21 mouse cellular contexts compared by ENCODE assay signal in genomic region chr9:14336901-14337300, GRCm38 (mm10). TPM values are rescaled to one million over a fixed set of nuclear protein-coding genes. Genes with fewer than 3 reads are reported as not detected.
DNase-seq lines count a peak whose midpoint lies in the region; ATAC-seq and TF ChIP-seq lines count a peak whose summit lies in the region.
"Had no signal": no experiment of that assay in that cellular context is flagged by ENCODE, and none has a peak within 500 bp of the region (broad histone marks: within the 10 kb centered on the region; RNA-seq: fewer than 3 reads in every experiment).

No protein-coding gene starts in this region.

- no peak overlapping the region for H3K4me2 ChIP-seq in forebrain, embryonic 15.5 days (replicated peaks)
- no peak overlapping the region for H3K4me2 ChIP-seq in forebrain, embryonic 14.5 days (ENCODE audit: low read length)
- no peak overlapping the region for H3K4me2 ChIP-seq in midbrain, postnatal 0 days (ENCODE audit: low read depth, low read length, poor library complexity, severe bottlenecking)
- H3K4me2 ChIP-seq in midbrain, embryonic 14.5 days (ENCODE audit: low read length): no peak overlapping the region
- no peak overlapping the region for H3K4me2 ChIP-seq in lung, postnatal 0 days (replicated peaks; ENCODE audit: low read depth, low read length)
- H3K4me2 ChIP-seq: embryonic facial prominence, embryonic 15.5 days; hindbrain, embryonic 14.5 days; limb, embryonic 12.5 days; liver, embryonic 11.5 days; midbrain, embryonic 12.5 days; neural tube, embryonic 12.5 days had no signal

- WGBS in forebrain, embryonic 15.5 days: 71% methylated on average over 3 of the region's 3 CpGs
- WGBS in forebrain, embryonic 14.5 days: 76% methylated on average over 3 of the region's 3 CpGs
- 90% methylated on average over 3 of the region's 3 CpGs for whole genome bisulfite sequencing in midbrain, postnatal 0 days
- 88% methylated on average over 3 of the region's 3 CpGs for WGBS in midbrain, embryonic 14.5 days
- 71% methylated on average over 3 of the region's 3 CpGs for WGBS in lung, postnatal 0 days

- intact Hi-C loops in heart, postnatal 14 days (cut with DNase I): no loop called here

- DNase-seq in forebrain, embryonic 14.5 days (ENCODE audit: low spot score): no peak
- DNase-seq in midbrain, postnatal 0 days (ENCODE audit: low spot score): peak; percentile 3
- no peak for DNase-seq in midbrain, embryonic 14.5 days
- peak; percentile 59 for DNase-seq in cerebellum, adult 8-10 months
- DNase-seq in cerebellum, postnatal 36 days: peak; percentile 57 to 61
- no peak for DNase-seq in heart, postnatal 14 days
- DNase-seq in lung, postnatal 0 days (ENCODE audit: low spot score): no peak
- DNase-seq: adrenal gland, postnatal 10 days; gastrocnemius, adult 2 months; heart, postnatal 36 days; kidney, adult 2 months; liver, postnatal 0 days; lung, postnatal 14 days had no signal

- H3K4me1 ChIP-seq in forebrain, embryonic 15.5 days: no peaks in the 10 kb centered on the region
- H3K4me1 ChIP-seq in forebrain, embryonic 14.5 days (ENCODE audit: control insufficient read depth, insufficient read depth, low read length): no peaks in the 10 kb centered on the region
- no peaks in the 10 kb centered on the region for H3K4me1 ChIP-seq in midbrain, postnatal 0 days (ENCODE audit: insufficient read depth, low read length)
- H3K4me1 ChIP-seq in midbrain, embryonic 14.5 days (ENCODE audit: control insufficient read depth, insufficient read depth, low read length): no peaks in the 10 kb centered on the region
- peaks cover 3% of the 10 kb centered on the region; the same call in 1 of the 2 replicates for H3K4me1 ChIP-seq in lung, postnatal 0 days (ENCODE audit: insufficient read depth, low read depth, low read length)
- H3K4me1 ChIP-seq: embryonic facial prominence, embryonic 15.5 days; limb, embryonic 12.5 days; midbrain, embryonic 12.5 days; neural tube, embryonic 12.5 days had no signal

- H3K9ac ChIP-seq in forebrain, embryonic 15.5 days (replicated peaks): no peak overlapping the region
- no peak overlapping the region for H3K9ac ChIP-seq in forebrain, embryonic 14.5 days (ENCODE audit: low read length)
- no peak overlapping the region for H3K9ac ChIP-seq in midbrain, postnatal 0 days (replicated peaks; ENCODE audit: low read length, poor library complexity, severe bottlenecking)
- H3K9ac ChIP-seq in midbrain, embryonic 14.5 days (replicated peaks; ENCODE audit: low read length): no peak overlapping the region
- H3K9ac ChIP-seq in lung, postnatal 0 days (replicated peaks; ENCODE audit: low read depth): no peak overlapping the region
- H3K9ac ChIP-seq: embryonic facial prominence, embryonic 15.5 days; hindbrain, embryonic 14.5 days; limb, embryonic 12.5 days; liver, postnatal 0 days; midbrain, embryonic 12.5 days; neural tube, embryonic 12.5 days had no signal

- no peak for TF ChIP-seq EP300 in lung, postnatal 0 days (IDR thresholded peaks at IDR 0.05)

- ATAC-seq in forebrain, embryonic 15.5 days (replicated peaks): 0 out of 2 replicates have a peak, but pooled peaks have one; percentile 27
- no peak for ATAC-seq in forebrain, embryonic 14.5 days
- ATAC-seq in midbrain, postnatal 0 days (ENCODE audit: low FRiP score): no peak
- no peak for ATAC-seq in midbrain, embryonic 14.5 days (ENCODE audit: low FRiP score, low TSS enrichment)
- ATAC-seq in lung, postnatal 0 days: no peak
- ATAC-seq: liver, postnatal 0 days had no signal

- no peak overlapping the region for H3K27ac ChIP-seq in forebrain, embryonic 15.5 days (replicated peaks)
- H3K27ac ChIP-seq in forebrain, embryonic 14.5 days (ENCODE audit: low read depth, low read length): no peak overlapping the region
- no peak overlapping the region for H3K27ac ChIP-seq in midbrain, postnatal 0 days (ENCODE audit: low read depth, low read length)
- no peak overlapping the region for H3K27ac ChIP-seq in midbrain, embryonic 14.5 days (replicated peaks; ENCODE audit: low read depth, low read length)
- no peak overlapping the region for H3K27ac ChIP-seq in lung, postnatal 0 days (ENCODE audit: low read length)
- H3K27ac ChIP-seq: embryonic facial prominence, embryonic 15.5 days; gastrocnemius, adult 2 months; hindbrain, embryonic 14.5 days; kidney, postnatal 0 days; limb, embryonic 12.5 days; midbrain, embryonic 12.5 days; neural tube, embryonic 12.5 days had no signal

- H3K4me3 ChIP-seq in forebrain, embryonic 15.5 days: no peak overlapping the region
- H3K4me3 ChIP-seq in forebrain, embryonic 14.5 days (ENCODE audit: low read depth, low read length): no peak overlapping the region
- no peak overlapping the region for H3K4me3 ChIP-seq in midbrain, postnatal 0 days (ENCODE audit: low read depth, low read length)
- H3K4me3 ChIP-seq in midbrain, embryonic 14.5 days (replicated peaks; ENCODE audit: low read depth, low read length): no peak overlapping the region
- no peak overlapping the region for H3K4me3 ChIP-seq in lung, postnatal 0 days (ENCODE audit: low read depth, low read length)
- H3K4me3 ChIP-seq: embryonic facial prominence, embryonic 15.5 days; gastrocnemius, adult 2 months; limb, embryonic 12.5 days; midbrain, embryonic 12.5 days; neural tube, embryonic 12.5 days had no signal

- TF ChIP-seq CTCF in midbrain, postnatal 0 days (IDR thresholded peaks at IDR 0.05): no peak
- TF ChIP-seq CTCF in lung, postnatal 0 days (IDR thresholded peaks at IDR 0.05): no peak

- no peaks in the 10 kb centered on the region for H3K27me3 ChIP-seq in forebrain, embryonic 15.5 days
- H3K27me3 ChIP-seq in forebrain, embryonic 14.5 days (replicated peaks; ENCODE audit: control insufficient read depth, insufficient read depth, low read length): no peaks in the 10 kb centered on the region
- H3K27me3 ChIP-seq in midbrain, postnatal 0 days (ENCODE audit: insufficient read depth, low read length): no peaks in the 10 kb centered on the region
- H3K27me3 ChIP-seq in midbrain, embryonic 14.5 days (ENCODE audit: control insufficient read depth, insufficient read depth, low read length): no peaks in the 10 kb centered on the region
- no peaks in the 10 kb centered on the region for H3K27me3 ChIP-seq in lung, postnatal 0 days (replicated peaks; ENCODE audit: insufficient read depth, low read length)
- H3K27me3 ChIP-seq: embryonic facial prominence, embryonic 15.5 days; limb, embryonic 12.5 days; midbrain, embryonic 12.5 days; neural tube, embryonic 12.5 days had no signal

- no peaks in the 10 kb centered on the region for H3K9me3 ChIP-seq in forebrain, embryonic 15.5 days
- no peaks in the 10 kb centered on the region for H3K9me3 ChIP-seq in forebrain, embryonic 14.5 days (replicated peaks; ENCODE audit: control insufficient read depth, low read length)
- no peaks in the 10 kb centered on the region for H3K9me3 ChIP-seq in midbrain, postnatal 0 days (ENCODE audit: low read length)
- no peaks in the 10 kb centered on the region for H3K9me3 ChIP-seq in midbrain, embryonic 14.5 days (ENCODE audit: control insufficient read depth, low read length)
- H3K9me3 ChIP-seq in lung, postnatal 0 days (ENCODE audit: low read length): no peaks in the 10 kb centered on the region
- H3K9me3 ChIP-seq: embryonic facial prominence, embryonic 15.5 days; limb, embryonic 12.5 days; midbrain, embryonic 12.5 days; neural tube, embryonic 12.5 days had no signal

- H3K36me3 ChIP-seq in forebrain, embryonic 15.5 days: 0 out of 2 replicates have a peak, but pooled peaks cover 2% of the 10 kb centered on the region
- no peaks in the 10 kb centered on the region for H3K36me3 ChIP-seq in forebrain, embryonic 14.5 days (ENCODE audit: control insufficient read depth, insufficient read depth, low read length)
- 0 out of 2 replicates have a peak, but pooled peaks cover 8% of the 10 kb centered on the region for H3K36me3 ChIP-seq in midbrain, postnatal 0 days (ENCODE audit: insufficient read depth, low read length)
- peaks cover 8% of the 10 kb centered on the region for H3K36me3 ChIP-seq in midbrain, embryonic 14.5 days (ENCODE audit: control insufficient read depth, insufficient read depth, low read length)
- H3K36me3 ChIP-seq in lung, postnatal 0 days (ENCODE audit: insufficient read depth, low read length): no peaks in the 10 kb centered on the region

RNA-seq across cellular contexts. Expression of gene Endod1, which starts 44.4 kb away (rescaled TPM):
- 7.4 and 10.4 TPM in 2 replicates for polyA plus RNA-seq in forebrain, embryonic 15.5 days (2015; fragmentation: Nextera tagmentation; extraction: Ambion mirVana)
- polyA plus RNA-seq in forebrain, embryonic 14.5 days (2014; fragmentation: Nextera tagmentation; extraction: Ambion mirVana): 10.0 and 10.8 TPM in 2 replicates
- 79.8 and 92.3 TPM in 2 replicates for total RNA-seq in midbrain, postnatal 0 days (2014; rRNA removed)
- 40.6 and 43.1 TPM in 2 replicates for polyA plus RNA-seq in midbrain, postnatal 0 days (2015; fragmentation: Nextera tagmentation; extraction: Ambion mirVana)
- polyA plus RNA-seq in midbrain, embryonic 14.5 days (2014; fragmentation: Nextera tagmentation; extraction: Ambion mirVana): 20.1 and 22.4 TPM in 2 replicates
- 10 to 100 TPM in 1 of 2 experiments, 1 to 10 TPM in 1; 9.4 to 11.4 TPM for total RNA-seq in heart, postnatal 14 days (2021)
- 14.4 and 16.6 TPM in 2 replicates for polyA plus RNA-seq in lung, postnatal 0 days (2015; fragmentation: Nextera tagmentation; extraction: Ambion mirVana)

Comparison
In these comparisons a context has a peak if more than half of its experiments do, and no peak if none do; other contexts are left out.
1. DNase-seq: peak in midbrain, postnatal 0 days (single experiment), cerebellum, adult 8-10 months (single experiment) and cerebellum, postnatal 36 days (2 of 2); none in forebrain, embryonic 14.5 days (single experiment), midbrain, embryonic 14.5 days (single experiment), heart, postnatal 14 days (0 of 2) and lung, postnatal 0 days (single experiment).